Mouse (Mus musculus) G1E (cell line): ENCODE data around the gene Hnrnpul1.

Experiments
- CTCF ChIP-seq: IDR thresholded peaks from 2 replicates; pipeline ENCODE4 v1.5.1; 2012; ENCODE audit warnings: low read depth, low read length, inconsistent platforms, mixed read lengths
- GATA1 ChIP-seq: IDR thresholded peaks from 2 replicates; pipeline ENCODE4 v1.6.1; 2012; ENCODE audit warnings: borderline replicate concordance, low read length, inconsistent platforms, mixed read lengths
- GATA2 ChIP-seq: IDR thresholded peaks from 2 replicates; pipeline ENCODE4 v1.6.1; 2012; ENCODE audit warnings: low read depth, low read length, inconsistent platforms, borderline replicate concordance
- POLR2AphosphoS5 ChIP-seq: IDR thresholded peaks from 2 replicates; pipeline ENCODE4 v1.6.1; 2012; ENCODE audit warnings: low read depth, low read length, inconsistent platforms; ENCODE audit not compliant: insufficient replicate concordance
- TAL1 ChIP-seq: conservative IDR thresholded peaks from 2 replicates; pipeline ENCODE4 v1.6.1; 2012; ENCODE audit warnings: low read depth, low read length, inconsistent platforms, mixed read lengths

GRCm38 (mm10) chr7:25736920-25737319 is 17.6 kb downstream of the Hnrnpul1 start:
- TF ChIP-seq GATA1: no peak
- no peak for TF ChIP-seq TAL1
- TF ChIP-seq CTCF: no peak
- TF ChIP-seq POLR2AphosphoS5: no peak
- TF ChIP-seq GATA2: no peak
